Mouse (Mus musculus) intestine, embryonic 16.5 days (tissue): Measurements from ENCODE around the gene Mxi1. TPM values are rescaled to one million over a fixed set of nuclear protein-coding genes. Genes with fewer than 3 reads are reported as not detected.

ENCODE experiments used
- ATAC-seq: fragments of 200-750 bp; cut with Nextera tagmentation; 2 replicates; pipeline ENCODE4 v1.8.0; 2017; ENCODE audit warnings: moderate TSS enrichment, moderate library complexity
- H3K27ac ChIP-seq: fragments of 300-500 bp; sonication (generic); 2 replicates; pipeline ENCODE4 v1.5.1; 2014; ENCODE audit warnings: mild to moderate bottlenecking, low read length
- H3K27me3 ChIP-seq: fragments of 300-500 bp; sonication (generic); replicated peaks from 2 replicates; pipeline ENCODE4 v1.6.1; 2014; ENCODE audit warnings: low read length, control low read depth, mixed read lengths; ENCODE audit not compliant: control insufficient read depth, insufficient read depth
- H3K36me3 ChIP-seq: fragments of 300-500 bp; sonication (generic); 2 replicates; pipeline ENCODE4 v1.6.1; 2014; ENCODE audit warnings: low read length, control low read depth; ENCODE audit not compliant: control insufficient read depth, insufficient read depth
- H3K4me1 ChIP-seq: fragments of 300-500 bp; sonication (generic); 2 replicates; pipeline ENCODE4 v1.6.1; 2014; ENCODE audit warnings: low read length, control low read depth, mixed read lengths; ENCODE audit not compliant: control insufficient read depth, insufficient read depth
- H3K4me2 ChIP-seq: fragments of 300-500 bp; sonication (generic); 2 replicates; pipeline ENCODE4 v1.6.1; 2014; ENCODE audit warnings: low read depth, low read length, control low read depth
- H3K4me3 ChIP-seq: fragments of 300-500 bp; sonication (generic); 2 replicates; pipeline ENCODE4 v1.5.1; 2014; ENCODE audit warnings: mild to moderate bottlenecking, low read length
- H3K9ac ChIP-seq: fragments of 300-500 bp; sonication (generic); 2 replicates; pipeline ENCODE4 v1.6.1; 2014; ENCODE audit warnings: low read depth, low read length
- H3K9me3 ChIP-seq: fragments of 300-500 bp; sonication (generic); 2 replicates; pipeline ENCODE4 v1.6.1; 2016; ENCODE audit warnings: low read length, control low read depth; ENCODE audit not compliant: control insufficient read depth
- WGBS: fragments of 180-500 bp; shearing (Covaris S2); extraction: QIAGEN DNeasy Blood & Tissue Kit; methylation state at CpG from one replicate; pipeline ENCODE4 v1.1.7; 2014; 5-methylcytosine and 5-hydroxymethylcytosine counted together
- polyA plus RNA-seq: library from polyadenylated mRNA; unstranded; fragments of >200 nt; fragmentation: Nextera tagmentation; extraction: Ambion mirVana; gene quantifications from 2 replicates; pipeline ENCODE4 v1.2.1, GENCODE M21; 2015

Gene Mxi1
- polyA plus RNA-seq, 1 experiment from 2014 or later = 10.3 TPM

- Histone ChIP-seq H3K9me3 (no peaks in the 10 kb centered on the region), H3K27me3 (no peaks in the 10 kb centered on the region), H3K4me3 (no peak overlapping the region), H3K4me1 (peaks cover 36% of the 10 kb centered on the region), H3K9ac (peak overlapping the region; percentile 43), H3K27ac (peak overlapping the region; percentile 73), H3K36me3 (no peaks in the 10 kb centered on the region), H3K4me2 (no peak overlapping the region)
- WGBS = 66% methylated on average over 9 of the region's 9 CpGs
- peak; percentile 32 for ATAC-seq
These were observed 10.2 kb downstream of the Mxi1 start for GRCm38 (mm10) chr19:53320264-53321110.

- Histone ChIP-seq H3K4me3 (no peak overlapping the region), H3K4me2 (peak overlapping the region; percentile 11; the same call in 1 of the 2 replicates), H3K4me1 (peaks cover 44% of the 10 kb centered on the region), H3K9me3 (no peaks in the 10 kb centered on the region), H3K36me3 (no peaks in the 10 kb centered on the region), H3K27me3 (no peaks in the 10 kb centered on the region), H3K9ac (peak overlapping the region; percentile 43), H3K27ac (peak overlapping the region; percentile 73)
- ATAC-seq = peak; percentile 52
- WGBS = 51% methylated on average over 10 of the region's 10 CpGs
These were observed 11.0 kb downstream of the Mxi1 start for GRCm38 (mm10) chr19:53321273-53321672.

- H3K4me1 ChIP-seq = peaks cover 42% of the 10 kb centered on the region
- no peaks in the 10 kb centered on the region for H3K9me3 ChIP-seq
- 91% methylated on average over 12 of the region's 12 CpGs for WGBS
- no peaks in the 10 kb centered on the region for H3K27me3 ChIP-seq
- no peaks in the 10 kb centered on the region for H3K36me3 ChIP-seq
- no peak overlapping the region for H3K9ac ChIP-seq
- H3K27ac ChIP-seq = no peak overlapping the region
- H3K4me2 ChIP-seq = no peak overlapping the region
- ATAC-seq = no peak
- H3K4me3 ChIP-seq = no peak overlapping the region
These were observed 12.2 kb downstream of the Mxi1 start for GRCm38 (mm10) chr19:53322438-53323048.

GRCm38 (mm10) chr19:53324866-53325265 is 14.5 kb downstream of the Mxi1 start:
- WGBS = 64% methylated on average over 6 of the region's 6 CpGs

GRCm38 (mm10) chr19:53325578-53326295 is 15.4 kb downstream of the Mxi1 start:
- Histone ChIP-seq H3K4me3 (peak overlapping the region; percentile 45), H3K27ac (0 out of 2 replicates have a peak overlapping the region, but pooled peaks have one; percentile 28), H3K36me3 (no peaks in the 10 kb centered on the region), H3K27me3 (no peaks in the 10 kb centered on the region), H3K9ac (peak overlapping the region; percentile 68), H3K9me3 (no peaks in the 10 kb centered on the region), H3K4me1 (peaks cover 29% of the 10 kb centered on the region), H3K4me2 (peak overlapping the region; percentile 73)
- WGBS = 20% methylated on average over 27 of the region's 27 CpGs
- ATAC-seq = no peak

More at GRCm38 (mm10) chr19:53324866-53325265, 14.5 kb downstream of the Mxi1 start:
- Histone ChIP-seq H3K27ac (no peak overlapping the region), H3K4me3 (no peak overlapping the region), H3K4me1 (peaks cover 27% of the 10 kb centered on the region), H3K9me3 (no peaks in the 10 kb centered on the region), H3K9ac (no peak overlapping the region), H3K4me2 (no peak overlapping the region; the same call in 1 of the 2 replicates), H3K27me3 (no peaks in the 10 kb centered on the region), H3K36me3 (no peaks in the 10 kb centered on the region)
- ATAC-seq = no peak

- no peak overlapping the region for H3K9ac ChIP-seq
- peaks cover 18% of the 10 kb centered on the region for H3K4me1 ChIP-seq
- H3K36me3 ChIP-seq = peaks cover 8% of the 10 kb centered on the region
- H3K4me3 ChIP-seq = no peak overlapping the region
- WGBS = 73% methylated on average over 9 of the region's 9 CpGs
- ATAC-seq = no peak
- no peak overlapping the region for H3K4me2 ChIP-seq
- no peak overlapping the region for H3K27ac ChIP-seq
- H3K27me3 ChIP-seq = no peaks in the 10 kb centered on the region
- no peaks in the 10 kb centered on the region for H3K9me3 ChIP-seq
These were observed 17.8 kb downstream of the Mxi1 start for GRCm38 (mm10) chr19:53328116-53328515.

GRCm38 (mm10) chr19:53329221-53329991 is 19.1 kb downstream of the Mxi1 start:
- peak overlapping the region; percentile 94 for H3K4me3 ChIP-seq
- peaks cover 8% of the 10 kb centered on the region for H3K36me3 ChIP-seq
- H3K27ac ChIP-seq = peak overlapping the region; percentile 54
- under 1% methylated on average over 100 of the region's 106 CpGs for WGBS
- no peaks in the 10 kb centered on the region for H3K9me3 ChIP-seq
- H3K4me2 ChIP-seq = peak overlapping the region; percentile 97
- H3K27me3 ChIP-seq = no peaks in the 10 kb centered on the region
- H3K4me1 ChIP-seq = peaks cover 18% of the 10 kb centered on the region
- peak overlapping the region; percentile 88 for H3K9ac ChIP-seq
- peak; percentile 88 for ATAC-seq

GRCm38 (mm10) chr19:53329992-53330381 is 19.7 kb downstream of the Mxi1 start:
- no peaks in the 10 kb centered on the region for H3K9me3 ChIP-seq
- peak overlapping the region; percentile 54 for H3K27ac ChIP-seq
- peak overlapping the region; percentile 88 for H3K9ac ChIP-seq
- peak overlapping the region; percentile 94 for H3K4me3 ChIP-seq
- peaks cover 18% of the 10 kb centered on the region for H3K4me1 ChIP-seq
- H3K36me3 ChIP-seq = peaks cover 8% of the 10 kb centered on the region
- under 1% methylated on average over 29 of the region's 29 CpGs for whole genome bisulfite sequencing
- no peaks in the 10 kb centered on the region for H3K27me3 ChIP-seq
- peak overlapping the region; percentile 97 for H3K4me2 ChIP-seq
- ATAC-seq = peak; percentile 68
